Mouse (Mus musculus) v-Abl transformed pro-B cells (cell line): ENCODE data around the gene Ppef2.

Source experiments
- in situ Hi-C, 2 experiments: fragments of 400-800 bp; cut with MboI; formaldehyde crosslinking; loops; one replicate each; pipeline ENCODE4 v1.15.1; 2025; ENCODE audit not compliant: unreplicated experiment in 2 of 2

Gene Ppef2

DNA sequence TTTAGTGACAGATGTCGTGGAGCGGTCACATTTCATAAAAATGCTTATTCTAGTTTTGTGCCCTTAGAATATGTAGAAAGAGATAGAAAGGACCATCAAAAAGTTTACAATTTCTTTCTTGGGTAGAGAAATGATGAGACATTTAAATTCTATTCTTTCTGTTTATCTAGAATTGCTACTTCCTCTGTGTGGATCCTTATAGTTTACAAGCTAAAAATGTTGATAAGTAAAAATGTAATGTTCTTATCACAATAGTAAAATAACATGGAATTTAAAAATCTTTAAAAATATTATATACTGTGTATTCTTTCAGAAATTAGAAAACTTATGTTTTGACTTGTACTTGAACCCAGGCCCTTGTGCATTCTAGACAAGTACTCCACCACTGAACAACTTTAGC is 11.2 kb downstream of the Ppef2 start:
- in situ Hi-C loops = loop anchor here in 1 of 2 experiments (25.0 kb wide), 1 partner anchor 783 kb away; no protein-coding TSS in a partner anchor

DNA sequence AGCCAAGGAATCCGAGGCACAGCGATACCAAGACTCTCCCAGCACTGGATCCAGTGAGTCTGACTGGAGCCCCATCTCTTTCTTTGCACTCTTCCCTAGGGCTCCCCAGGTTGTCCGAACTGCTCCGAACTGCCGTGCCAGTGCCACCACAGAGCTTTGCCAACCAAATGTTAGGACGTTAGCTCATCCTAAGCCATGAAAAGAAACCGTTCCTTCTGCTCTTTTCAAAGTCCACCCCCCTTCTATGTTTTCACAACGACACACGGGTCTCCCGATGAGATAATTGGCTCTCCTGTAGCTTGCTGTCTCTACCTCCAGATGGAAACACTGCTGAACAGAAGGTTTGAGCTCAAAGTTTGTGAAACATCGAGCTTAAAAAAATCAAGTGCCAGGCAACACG is 15.3 kb downstream of the Ppef2 start:
- in situ Hi-C loops = loop anchor here in 1 of 2 experiments (25.0 kb wide), 1 partner anchor 778 kb away; no protein-coding TSS in a partner anchor

DNA sequence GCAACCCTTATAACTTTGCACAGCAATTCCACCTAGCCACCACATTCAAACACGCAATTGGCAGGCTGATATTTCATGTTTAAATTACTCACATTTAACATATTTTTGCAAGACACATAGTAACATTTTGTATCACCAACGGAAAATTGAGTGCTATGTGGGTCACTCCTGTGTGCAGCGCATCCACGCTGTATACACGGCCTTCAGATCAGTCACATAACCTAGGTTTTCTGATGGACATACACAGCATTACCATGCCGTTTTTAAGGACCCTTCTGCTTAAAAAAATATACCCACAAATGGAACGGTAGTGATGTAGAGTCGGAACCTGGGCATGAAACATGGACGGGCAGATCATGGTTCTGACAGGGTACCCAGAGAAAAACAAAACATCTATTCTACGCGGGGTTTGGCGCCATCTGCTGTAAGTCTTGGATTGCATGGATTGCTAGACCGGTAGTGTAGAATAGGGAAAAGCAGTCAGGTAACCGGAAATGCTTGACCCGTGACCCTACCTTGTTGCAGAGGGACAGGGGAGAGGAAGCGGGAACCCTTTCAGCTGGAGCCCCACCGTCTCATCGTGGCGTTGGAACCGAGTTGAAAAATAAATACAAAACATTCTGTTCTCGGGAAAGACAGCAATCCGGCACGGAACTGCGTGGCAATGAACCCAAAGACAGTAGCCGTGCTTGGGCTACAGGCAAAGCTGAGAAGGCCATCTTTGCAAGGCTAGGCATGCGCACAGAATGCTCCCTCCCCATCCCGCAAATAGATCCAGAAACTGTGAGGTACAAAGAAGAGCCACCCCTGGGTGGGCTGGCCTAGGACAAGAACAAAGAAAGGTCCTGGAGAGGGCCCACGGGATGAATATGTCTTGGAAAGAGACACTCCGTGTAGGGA is 16.5 kb downstream of the Ppef2 start:
- in situ Hi-C loops = loop anchor here in 1 of 2 experiments (10.0 to 25.0 kb wide), 2 partner anchors 777 to 1295 kb away; no protein-coding TSS in a partner anchor

DNA sequence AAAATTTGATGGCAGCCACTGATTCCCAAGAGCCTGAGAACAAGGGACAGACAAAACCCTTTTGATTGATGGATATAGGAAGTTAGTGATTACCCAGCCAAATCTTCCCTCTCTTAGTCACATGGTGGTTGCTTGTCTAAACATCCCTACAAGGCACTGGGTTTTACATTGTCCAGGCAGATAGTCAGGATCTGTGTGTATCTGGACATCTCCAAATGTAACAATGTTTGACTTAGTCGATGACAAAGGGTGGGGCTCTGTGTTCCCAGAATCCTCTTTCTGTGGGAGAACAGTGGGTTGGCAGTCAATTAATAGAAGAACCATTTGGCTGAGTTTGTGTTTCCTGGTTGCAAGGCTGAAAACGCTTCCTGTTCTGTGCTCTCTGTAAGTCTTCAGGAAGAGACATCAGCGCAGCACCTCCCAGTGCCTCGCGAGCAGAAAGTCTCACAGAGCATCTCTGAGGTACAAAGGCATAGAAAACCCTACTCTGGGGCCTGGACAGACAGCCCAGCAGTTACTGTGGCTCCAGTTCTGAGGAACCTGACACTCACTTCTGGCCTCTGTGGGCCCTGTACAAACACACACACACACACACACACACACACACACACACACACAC is 21.0 kb downstream of the Ppef2 start:
- in situ Hi-C loops = loop anchor here in 1 of 2 experiments (10.0 to 25.0 kb wide), 2 partner anchors 773 to 1290 kb away; no protein-coding TSS in a partner anchor

DNA sequence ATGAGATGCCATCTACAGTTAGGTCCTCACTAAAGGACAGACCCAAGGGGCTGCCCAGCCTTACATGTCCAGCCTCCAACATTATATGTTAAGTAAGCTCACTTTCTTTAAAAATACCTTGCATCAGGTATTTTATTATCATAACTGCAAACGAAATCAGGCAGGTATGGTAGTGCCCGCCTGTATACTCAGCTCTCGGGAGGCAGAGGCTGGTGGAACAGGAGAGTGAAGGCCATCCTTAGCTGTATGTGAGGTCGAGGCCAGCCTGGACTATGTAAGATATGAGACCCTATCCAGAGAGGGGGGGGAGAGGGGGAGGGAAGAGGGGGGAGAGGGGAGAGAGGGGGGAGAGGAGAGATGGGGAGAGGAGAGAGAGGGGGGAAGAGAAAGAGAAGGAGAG is 22.7 kb downstream of the Ppef2 start:
- in situ Hi-C loops = loop anchor here in 1 of 2 experiments (10.0 to 25.0 kb wide), 2 partner anchors 771 to 1289 kb away; no protein-coding TSS in a partner anchor

DNA sequence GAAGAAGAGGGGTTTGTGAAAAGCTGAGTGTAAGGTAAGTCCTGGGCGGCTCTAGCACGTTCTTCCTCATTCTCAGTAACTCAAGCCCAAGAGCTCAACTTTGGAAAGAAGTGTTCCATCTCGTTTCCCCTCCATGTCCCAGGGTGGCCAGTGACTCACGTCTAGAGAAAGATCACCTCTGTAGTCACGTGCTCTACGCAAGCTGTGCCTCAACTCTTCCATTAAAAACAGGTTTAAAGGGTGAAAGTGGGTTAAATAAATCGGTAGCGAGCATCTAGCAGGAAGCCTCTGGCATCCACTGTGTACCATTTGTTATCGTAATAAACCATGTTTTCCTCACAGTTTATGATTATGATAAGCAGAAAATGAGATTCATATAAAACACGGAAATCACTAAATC is 24.2 kb downstream of the Ppef2 start:
- in situ Hi-C loops = loop anchor here in 1 of 2 experiments (10.0 to 25.0 kb wide), 2 partner anchors 770 to 1287 kb away; no protein-coding TSS in a partner anchor

DNA sequence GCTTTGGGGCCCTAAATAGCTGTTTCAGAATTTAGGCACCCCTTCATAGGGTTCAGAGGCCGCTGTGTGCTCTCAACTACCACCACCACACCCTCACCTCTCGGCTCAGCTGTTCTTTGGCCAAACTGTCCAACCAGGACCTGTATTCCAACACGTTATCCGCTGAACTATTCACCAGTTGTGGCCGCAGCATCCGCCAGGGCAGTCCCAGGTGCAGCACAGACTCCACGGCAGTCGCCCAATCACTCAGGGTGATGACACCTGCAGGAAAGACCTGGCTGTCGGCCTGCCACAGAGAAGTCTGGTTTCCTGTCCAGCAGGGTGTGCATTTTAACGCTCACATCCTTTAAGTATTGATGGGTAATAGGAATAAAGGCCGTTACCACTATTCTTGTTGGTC is 25.8 kb downstream of the Ppef2 start:
- in situ Hi-C loops = loop anchor here in 1 of 2 experiments (10.0 to 25.0 kb wide), 2 partner anchors 768 to 1286 kb away; no protein-coding TSS in a partner anchor

DNA sequence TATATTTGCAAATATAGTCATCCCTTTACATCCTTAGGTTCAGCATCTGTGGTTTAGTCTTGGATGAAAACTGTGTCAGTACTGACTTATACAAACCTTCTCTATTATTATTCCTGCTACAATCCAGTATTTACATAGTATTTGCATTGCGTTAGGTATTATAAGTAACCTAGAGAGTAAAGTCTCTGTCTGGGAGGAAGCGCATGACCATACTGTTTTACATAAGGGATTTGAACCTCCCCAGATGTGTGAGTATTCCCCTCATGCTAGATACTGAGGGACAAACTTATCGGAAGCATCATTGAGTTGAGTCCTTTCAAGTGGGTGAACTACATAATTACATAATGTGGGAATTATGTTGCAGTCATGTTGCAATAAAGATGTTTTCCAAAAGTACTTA is 26.6 kb downstream of the Ppef2 start:
- in situ Hi-C loops = loop anchor here in 1 of 2 experiments (25.0 kb wide), 1 partner anchor 767 kb away; no protein-coding TSS in a partner anchor

DNA sequence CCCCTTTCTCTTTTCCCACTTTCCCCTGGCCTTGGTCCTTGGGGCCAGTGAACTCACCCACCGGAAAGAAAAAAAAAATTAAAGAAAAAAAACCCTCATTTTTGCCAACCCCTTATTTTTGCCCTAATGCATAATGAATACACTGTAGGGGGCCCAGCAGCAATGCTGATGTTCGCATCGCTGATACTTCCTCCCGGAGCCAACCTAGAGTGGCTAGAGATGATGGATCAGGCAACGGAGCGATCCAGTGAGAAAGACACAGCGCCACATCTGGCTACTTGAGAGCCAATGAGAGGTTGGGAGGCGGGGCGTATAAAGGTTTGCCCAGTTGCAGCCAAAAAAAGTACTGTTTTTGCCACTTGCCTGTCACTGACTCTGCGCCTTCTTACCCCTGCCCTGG is 27.3 kb downstream of the Ppef2 start:
- in situ Hi-C loops = loop anchor here in 1 of 2 experiments (25.0 kb wide), 1 partner anchor 766 kb away; no protein-coding TSS in a partner anchor

DNA sequence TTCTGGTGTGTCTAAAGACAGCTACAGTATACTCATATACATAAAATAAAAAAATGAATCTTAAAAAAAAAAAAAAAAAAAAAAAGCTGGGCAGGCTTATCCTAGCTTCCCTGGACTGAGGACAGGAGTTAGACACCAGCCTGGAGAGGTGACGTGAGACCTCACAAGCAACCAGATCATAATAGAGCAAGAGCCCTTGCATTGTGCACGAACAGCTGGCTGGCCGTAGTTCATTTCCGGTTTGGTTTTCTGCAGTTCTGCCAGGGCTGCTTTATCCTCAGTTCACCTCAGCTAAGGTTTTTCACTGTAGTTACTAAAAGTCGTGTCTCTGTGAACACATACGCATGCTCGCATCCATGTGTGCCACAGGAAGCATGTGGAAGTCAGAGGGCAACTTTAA is 28.3 kb downstream of the Ppef2 start:
- in situ Hi-C loops = loop anchor here in 1 of 2 experiments (25.0 kb wide), 1 partner anchor 765 kb away; no protein-coding TSS in a partner anchor

DNA sequence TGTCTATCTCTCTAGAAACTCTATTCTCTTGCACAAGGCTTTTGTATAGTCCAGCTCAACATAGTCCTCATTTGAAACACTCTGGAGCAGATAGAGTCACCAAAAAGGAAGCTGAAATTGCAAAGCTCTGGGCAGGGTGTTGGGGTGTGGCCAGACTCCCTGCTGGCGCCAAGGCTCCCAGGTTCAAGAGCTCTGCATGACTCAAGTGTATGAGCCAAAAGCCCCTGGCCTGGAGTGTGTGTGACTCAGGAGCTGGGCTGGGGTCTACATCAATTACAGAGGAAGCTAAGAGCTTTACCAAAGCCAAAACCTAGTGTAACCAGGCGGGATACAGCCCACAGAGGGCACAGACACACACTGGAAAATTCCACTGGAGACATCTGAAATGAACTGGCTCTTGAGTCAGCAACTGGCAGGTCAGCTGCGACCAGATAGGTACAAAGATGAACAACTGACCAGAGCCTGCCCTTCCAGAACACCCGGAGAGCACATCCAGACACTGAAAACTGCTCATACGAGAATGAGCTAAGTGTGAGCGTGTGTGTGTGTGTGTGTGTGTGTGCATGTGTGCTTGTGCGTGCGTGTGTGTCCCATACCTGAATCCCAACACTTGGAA is 35.7 kb downstream of the Ppef2 start:
- in situ Hi-C loops = no loop called here

DNA sequence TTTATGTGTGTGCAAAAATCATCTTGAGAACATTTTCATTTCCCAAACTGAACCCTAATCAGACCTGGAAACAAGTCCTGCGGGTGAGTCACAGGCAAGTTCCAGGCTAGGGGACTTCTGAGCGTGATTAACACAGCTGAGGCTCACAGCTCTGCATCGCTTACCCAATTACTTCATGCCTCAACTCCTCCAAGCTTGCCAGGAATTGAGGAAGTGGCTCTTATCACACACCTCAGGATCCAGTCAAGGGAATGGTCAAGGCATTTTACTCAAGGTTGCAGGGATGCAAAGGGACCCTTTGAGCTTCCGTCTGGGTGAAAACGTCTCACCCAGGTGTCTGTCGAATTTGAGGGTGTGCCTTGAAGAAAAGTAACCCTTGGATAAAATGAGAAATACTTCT is 36.3 kb downstream of the Ppef2 start:
- in situ Hi-C loops = no loop called here

DNA sequence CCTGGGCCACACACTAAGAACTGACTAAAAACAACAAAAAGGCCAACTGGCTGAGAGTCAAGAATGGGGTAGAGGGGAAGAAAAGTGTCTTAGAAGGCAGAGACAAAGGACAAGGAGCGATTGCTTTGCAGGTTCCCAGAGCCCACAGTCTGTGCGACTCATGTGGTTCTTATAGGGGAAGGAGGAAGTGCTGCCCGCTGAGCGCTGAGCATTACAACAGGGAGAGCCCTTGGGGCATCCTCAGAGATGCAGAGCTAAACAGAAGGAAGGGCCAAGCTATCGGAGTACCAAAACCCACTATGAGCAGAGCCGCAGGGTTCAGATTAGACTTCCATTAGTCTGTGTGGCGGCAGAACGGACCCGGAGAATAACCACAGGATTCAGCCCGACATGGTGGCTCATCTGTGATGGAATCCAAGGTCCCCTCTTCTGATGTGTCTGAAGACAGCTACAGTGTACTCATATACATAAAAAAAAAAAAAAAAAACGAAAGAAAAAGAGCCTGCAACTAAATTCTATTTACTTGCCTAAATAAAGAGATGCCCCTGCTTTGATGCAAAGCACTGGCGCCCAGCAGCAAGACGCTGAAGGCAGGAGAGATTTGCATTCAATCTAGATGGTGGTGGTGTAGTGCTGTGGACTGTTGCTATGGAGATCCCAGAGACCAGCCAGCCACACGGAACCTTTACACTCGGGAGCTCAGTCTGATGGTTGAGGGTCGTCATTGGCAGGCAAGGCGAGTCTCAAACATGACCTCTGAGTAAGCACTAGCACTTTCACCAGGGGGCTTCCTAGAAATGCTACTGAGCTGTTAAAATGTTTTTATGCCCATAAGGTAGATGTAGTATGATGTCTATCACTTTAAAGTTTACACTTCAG is 36.9 kb downstream of the Ppef2 start:
- in situ Hi-C loops = no loop called here

DNA sequence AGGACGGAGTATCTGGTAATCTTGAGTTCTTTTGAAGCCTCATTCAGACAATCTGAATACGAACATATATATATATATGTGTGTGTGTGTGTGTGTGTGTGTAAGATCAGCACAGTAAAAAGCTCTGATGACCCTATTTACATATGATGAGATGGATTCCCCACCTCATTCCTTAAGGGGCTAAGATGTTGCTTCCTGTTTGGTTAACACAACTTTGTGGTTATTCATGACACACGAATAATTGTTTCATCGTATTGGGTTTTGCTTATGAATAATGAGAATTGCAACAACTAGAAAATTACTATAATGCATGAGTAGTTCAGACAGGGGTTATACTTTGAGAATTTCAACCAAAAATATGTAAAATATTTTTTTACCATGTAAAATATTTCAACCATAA is 40.8 kb downstream of the Ppef2 start, which contains the start of gene U90926:
U90926 (minus strand) TSS at position 101 of the 400 bp plus-strand sequence.
- in situ Hi-C loops = no loop called here

DNA sequence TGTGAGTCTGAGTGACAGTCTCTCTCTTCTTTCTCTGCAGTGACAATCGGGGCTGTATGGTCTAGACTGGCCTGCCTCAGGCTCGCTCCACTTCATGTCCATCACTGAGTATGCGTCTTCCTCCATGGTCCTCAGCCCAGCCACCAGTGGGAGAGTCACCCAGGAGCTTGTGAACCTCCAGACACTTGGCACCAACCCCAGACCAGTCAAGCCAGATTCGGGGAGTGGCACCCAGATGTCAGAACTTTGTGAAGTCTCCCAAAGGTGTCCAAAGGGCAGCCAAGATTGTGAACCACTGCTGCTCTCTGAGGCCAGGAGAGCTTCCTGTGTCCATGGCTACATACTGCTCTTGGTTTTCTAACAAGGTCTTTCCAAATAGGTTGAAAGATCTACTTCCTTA is 43.8 kb downstream of the Ppef2 start:
- in situ Hi-C loops = no loop called here

DNA sequence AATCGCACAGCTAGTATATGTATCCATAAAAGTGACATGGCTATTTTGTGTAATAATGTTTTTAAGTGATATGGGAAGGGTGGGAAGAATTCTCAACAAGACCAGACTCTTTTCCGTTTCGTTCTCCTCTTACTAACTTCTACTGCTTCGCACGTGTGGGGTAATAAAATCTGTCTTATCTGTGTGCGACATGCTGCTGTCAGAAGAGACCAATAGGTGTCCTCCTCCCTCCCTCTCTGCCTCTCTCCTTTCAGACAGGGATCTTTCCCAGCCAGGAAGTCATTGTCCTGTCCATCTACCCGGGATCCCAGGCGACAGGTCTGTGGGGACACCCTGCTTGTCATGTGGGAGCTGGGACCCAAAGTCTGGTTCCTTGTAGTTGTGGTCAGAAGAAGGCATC is 45.9 kb downstream of the Ppef2 start:
- in situ Hi-C loops = no loop called here

DNA sequence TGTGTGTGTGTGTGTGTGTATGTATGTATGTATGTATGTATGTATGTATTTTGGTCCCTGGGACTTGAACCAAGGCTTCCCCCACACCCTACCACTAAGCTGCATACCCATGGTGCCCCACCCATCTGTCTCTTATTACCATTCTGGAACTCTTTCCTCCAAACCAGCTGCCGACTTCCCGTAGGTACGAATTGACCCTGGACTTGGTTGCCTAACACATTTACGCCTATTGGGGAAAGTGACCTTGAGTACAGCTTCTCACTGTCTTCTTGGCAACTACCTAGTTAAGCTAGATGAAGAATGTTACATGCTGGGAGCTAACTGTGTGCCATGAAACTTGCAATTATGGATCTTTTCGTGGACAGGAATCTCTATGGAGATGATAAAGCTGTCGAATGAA is 50.0 kb downstream of the Ppef2 start:
- in situ Hi-C loops = no loop called here

DNA sequence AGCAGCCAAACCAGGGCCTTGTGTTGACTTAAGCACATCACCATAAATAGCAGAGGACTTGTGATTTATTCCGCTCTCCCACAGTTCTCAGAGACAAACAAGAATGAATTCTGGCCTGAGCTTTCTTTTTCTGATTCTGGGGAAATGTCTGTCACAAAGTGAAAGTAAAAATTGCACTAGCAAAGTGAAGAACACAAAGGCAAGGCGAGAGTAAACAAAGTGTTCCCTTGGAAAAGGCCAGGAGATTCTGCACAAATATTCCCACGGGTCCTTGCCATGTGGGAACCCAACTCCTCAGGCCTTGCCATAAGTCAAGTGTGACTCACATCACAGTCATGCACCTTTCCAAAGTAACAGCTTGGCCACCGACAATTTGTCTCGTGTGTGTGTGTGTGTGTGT is 50.4 kb downstream of the Ppef2 start:
- in situ Hi-C loops = no loop called here

DNA sequence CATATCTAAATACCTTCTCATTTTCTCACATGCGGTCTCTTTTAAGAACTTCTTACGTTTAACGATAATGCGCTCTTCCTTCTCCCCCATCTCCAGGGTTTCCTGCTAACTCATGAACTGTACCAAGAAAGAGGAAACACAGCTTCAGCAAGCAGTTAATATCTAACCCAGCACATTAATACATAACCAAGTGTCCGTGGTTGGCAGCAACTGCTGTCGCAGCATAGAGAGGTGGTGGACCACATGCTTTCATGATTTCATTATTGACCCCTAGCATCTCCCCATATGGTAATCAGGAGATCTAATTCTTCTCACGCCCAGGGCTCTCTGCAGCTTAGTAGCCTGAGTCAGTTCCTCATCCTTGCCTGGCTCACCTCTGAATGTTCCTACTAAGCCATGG is 50.9 kb downstream of the Ppef2 start:
- in situ Hi-C loops = no loop called here
